Mouse (Mus musculus): Measurements from ENCODE around the gene Fbxl16.

DNA sequence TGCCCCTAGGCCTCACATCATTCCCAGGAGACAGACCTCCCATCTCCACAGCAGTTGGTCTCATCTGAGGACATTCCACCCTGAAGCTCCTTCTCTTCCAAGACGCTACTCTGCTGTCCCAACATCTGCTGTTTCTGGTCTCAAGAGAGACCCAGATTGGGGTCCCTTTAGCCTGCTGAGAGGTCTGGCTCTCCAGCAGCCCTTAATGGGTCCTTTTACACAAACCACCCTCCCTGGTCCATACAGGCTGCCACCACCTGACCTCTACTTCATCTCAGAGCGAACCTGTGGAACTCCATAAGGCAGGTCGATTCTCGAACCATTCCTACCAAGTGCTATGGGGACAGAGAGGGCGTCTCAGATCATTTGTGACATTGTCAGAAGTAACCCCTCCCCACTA lies 857 bp upstream of the Fbxl16 start:
- TF ChIP-seq CTCF (IDR thresholded peaks at IDR 0.05) = no peak
- no peak for TF ChIP-seq EP300 (IDR thresholded peaks at IDR 0.05; ENCODE audit: insufficient read depth, low read depth, low read length)

Measured in heart, adult 2 months (tissue).